Mouse (Mus musculus) ES-E14 (cell line): ENCODE measurements around the gene Hist1h4i.

ENCODE experiments used
- CHD2 ChIP-seq: IDR thresholded peaks from 2 replicates; pipeline ENCODE4 v1.6.1; 2014; ENCODE audit warnings: mild to moderate bottlenecking, low read depth, low read length, inconsistent platforms
- HCFC1 ChIP-seq: IDR thresholded peaks from 2 replicates; pipeline ENCODE4 v1.6.1; 2012; ENCODE audit warnings: low read length, inconsistent platforms, borderline replicate concordance; ENCODE audit not compliant: insufficient read depth

DNA sequence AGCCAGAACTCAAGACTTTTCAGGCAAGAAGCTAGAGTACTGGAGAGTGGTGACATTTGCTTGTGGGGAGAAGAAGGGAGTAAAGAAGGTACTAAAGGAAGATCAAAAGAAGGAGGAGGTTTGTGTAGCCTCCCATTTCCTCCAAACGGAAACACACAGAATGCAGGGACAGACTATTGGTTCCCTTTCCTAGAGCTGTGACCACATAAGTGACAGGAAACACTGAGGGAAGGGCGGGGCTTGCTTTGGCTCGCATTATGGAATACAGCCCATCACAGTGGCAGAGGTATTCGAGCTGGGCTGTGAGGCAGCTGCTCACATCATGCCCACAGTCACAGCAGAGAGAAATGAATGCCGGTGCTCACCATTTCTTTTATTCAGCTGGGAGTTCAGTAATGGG lies 39.3 kb downstream of the Hist1h4i start:
- TF ChIP-seq HCFC1 (no peak), CHD2 (no peak)
